Mouse (Mus musculus) urinary bladder, postnatal 10 days (tissue): Measurements from ENCODE around the gene Trim66.

Source experiments
- DNase-seq: peaks from one replicate; pipeline ENCODE4 v3.0.0; 2022; ENCODE audit warnings: low spot score

Gene Trim66

GRCm38 (mm10) chr7:109448060-109448459, 59.9 kb downstream of the Trim66 start:
- DNase-seq = no peak

DNA sequence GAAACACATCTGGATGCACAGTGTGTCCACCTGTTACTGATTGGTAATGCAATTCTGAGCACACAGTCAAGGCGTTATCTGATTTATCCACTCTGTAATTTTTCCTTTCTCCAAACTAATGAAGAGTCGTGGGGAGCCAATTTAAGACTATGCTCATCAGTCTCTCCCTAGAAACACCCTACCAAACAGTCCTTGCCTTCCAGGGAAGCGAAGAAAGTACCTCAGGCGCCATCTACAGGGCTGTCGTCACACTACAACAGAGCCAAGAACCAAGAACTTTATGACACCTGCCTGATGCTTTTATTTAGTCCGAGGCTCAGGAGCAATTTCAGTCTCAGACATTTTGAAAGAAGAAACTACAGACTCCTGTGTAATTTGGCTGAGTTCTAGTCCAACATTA, 62.9 kb downstream of the Trim66 start:
- no peak for DNase-seq

- DNase-seq = no peak
Measured at GRCm38 (mm10) chr7:109442739-109443138, 65.2 kb downstream of the Trim66 start.

- no peak for DNase-seq
Measured at GRCm38 (mm10) chr7:109440697-109441269, 67.2 kb downstream of the Trim66 start.

- DNase-seq = no peak
Measured at GRCm38 (mm10) chr7:109438781-109439591, 68.9 kb downstream of the Trim66 start, which contains the start of gene Stk33. Gene Stk33, minus strand, starts transcription at chr7:109439081.

DNA sequence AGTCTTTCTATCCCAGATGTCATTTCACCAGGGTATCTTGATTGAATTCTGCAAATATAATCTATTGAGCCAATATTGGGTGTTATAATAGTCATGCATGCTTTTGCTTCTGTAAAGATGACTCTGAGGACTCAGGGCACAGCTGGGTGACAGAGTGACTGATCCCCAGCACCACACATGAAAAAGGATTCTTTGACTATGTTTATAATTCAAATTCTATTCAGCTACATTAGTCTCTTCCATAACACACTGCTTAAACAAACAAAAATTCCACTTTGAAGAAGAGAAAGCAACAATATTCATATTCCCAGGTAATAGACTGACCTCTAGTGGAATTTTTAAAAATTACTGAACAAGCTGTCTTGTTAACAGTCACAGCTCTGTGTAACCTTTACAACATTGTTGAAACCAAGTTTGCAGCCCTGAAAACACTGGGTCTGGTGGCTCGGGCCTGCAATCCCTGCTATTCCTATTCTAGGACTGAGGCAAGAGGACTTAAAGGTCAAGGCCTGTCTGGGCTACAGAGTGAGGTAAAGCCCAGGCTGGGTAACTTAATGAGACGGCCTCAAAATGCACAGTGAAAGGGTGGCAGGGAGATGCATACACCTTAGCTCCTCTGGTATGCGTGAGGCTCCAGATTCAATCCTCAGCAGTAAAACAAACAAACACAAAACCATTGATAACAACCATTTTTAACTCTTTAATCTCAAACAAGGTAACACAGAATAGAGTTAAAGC, 83.3 kb downstream of the Trim66 start:
- DNase-seq = no peak

DNA sequence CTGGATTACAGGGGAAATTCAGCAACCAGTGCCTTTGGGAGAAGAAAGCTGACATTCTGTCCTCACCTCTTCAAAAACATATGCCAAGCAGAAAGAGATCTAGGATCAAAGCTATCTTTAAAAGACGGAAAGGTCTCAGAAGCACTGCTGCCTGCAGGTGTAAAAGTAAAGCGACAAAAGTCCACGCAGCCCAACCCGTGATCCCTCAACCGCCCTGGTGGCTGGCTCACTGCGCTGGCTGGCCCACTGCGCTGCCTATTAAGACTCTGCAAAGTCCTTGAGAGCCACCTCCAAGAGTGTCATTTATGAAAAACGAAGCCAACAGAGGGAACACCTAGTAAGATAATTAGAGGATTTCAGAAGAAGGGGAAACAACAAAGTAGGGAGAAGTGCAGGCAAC, 85.1 kb downstream of the Trim66 start:
- no peak for DNase-seq

DNA sequence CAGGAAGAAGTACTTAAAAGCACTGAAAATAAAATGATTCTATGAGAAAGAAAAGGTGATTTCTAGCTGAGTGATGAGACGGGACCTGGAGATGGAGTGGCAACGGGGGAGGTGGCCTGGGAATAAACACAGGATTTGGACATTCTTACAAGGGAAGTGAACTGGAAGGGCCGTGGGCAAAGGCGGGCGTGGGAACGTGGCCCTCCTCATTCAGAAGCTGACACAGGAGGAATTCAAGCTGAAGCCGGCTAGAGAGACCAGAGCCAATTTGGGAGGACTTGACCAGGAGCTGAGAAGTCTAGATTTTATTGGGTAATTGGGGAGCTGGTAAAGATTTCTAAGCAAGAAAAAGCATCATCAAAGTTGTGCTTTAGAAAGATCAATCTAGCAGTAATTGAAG, 102.4 kb downstream of the Trim66 start:
- no peak for DNase-seq

DNA sequence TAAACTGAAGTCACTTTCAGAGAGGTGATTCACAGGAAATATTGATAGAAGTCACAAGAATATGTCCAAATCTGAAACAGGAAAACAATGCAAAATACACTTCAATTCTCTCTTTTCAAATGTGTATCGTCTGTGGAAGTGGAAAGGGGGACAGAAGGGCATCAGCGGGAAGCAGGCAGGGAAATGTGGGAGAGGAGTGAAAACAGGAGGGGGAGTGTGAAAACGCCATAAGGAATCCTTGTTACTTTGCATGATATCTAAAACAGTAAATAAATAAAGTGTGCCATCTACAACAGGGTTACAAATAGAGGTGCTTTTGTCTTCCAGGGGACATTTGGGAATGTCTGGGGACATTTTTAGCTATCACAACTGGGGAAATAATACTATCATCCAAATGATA, 108.6 kb downstream of the Trim66 start:
- no peak for DNase-seq
